Mouse (Mus musculus) embryonic fibroblast, embryonic 13.5 days (primary cell): ENCODE results near the gene 1810037I17Rik.

Experiments used
- CTCF ChIP-seq: IDR thresholded peaks from 2 replicates; pipeline ENCODE4 v1.5.1; 2011; ENCODE audit warnings: mild to moderate bottlenecking, control low read depth, low read length, moderate library complexity, borderline replicate concordance; ENCODE audit not compliant: insufficient read depth
- POLR2A ChIP-seq: IDR thresholded peaks from 2 replicates; pipeline ENCODE4 v1.6.1; 2011; ENCODE audit warnings: low read depth, mild to moderate bottlenecking, control low read depth, low read length, moderate library complexity

GRCm38 (mm10) chr3:122916191-122916680, 7.8 kb upstream of the 1810037I17Rik start:
- no peak for TF ChIP-seq CTCF
- TF ChIP-seq POLR2A = no peak
